Mouse (Mus musculus): ENCODE measurements around the gene Plekhg1. TPM values are rescaled to one million over a fixed set of nuclear protein-coding genes. Genes with fewer than 3 reads are reported as not detected.

Gene Plekhg1
- total and polyA plus RNA-seq, 3 experiments = 0.60 to 0.97 (median 0.68) TPM

- peaks cover 0 to 6% of the 10 kb centered on the region in 2 experiments; a peak in 1 of 4 replicates for H3K4me1 ChIP-seq (ENCODE audit: control insufficient read depth in 1 of 2, insufficient read depth in 2 of 2)
- dilution Hi-C loops (cut with MboI; ENCODE audit: extremely low pct_ligation_motif_present, extremely low pct_unique_long_range_greater_than_20kb, low sequenced_read_pairs) (no loop called here), in situ Hi-C loops (cut with MboI; ENCODE audit: low pct_ligation_motif_present, low pct_unique_long_range_greater_than_20kb, low sequenced_read_pairs) (no loop called here)
- no peak for DNase-seq (ENCODE audit: extremely low read depth)
- no peaks in the 10 kb centered on the region for H3K36me3 ChIP-seq (replicated peaks in 1 of 2; ENCODE audit: control insufficient read depth in 1 of 2, insufficient read depth in 1 of 2, low read length in 1 of 2)
- no peaks in the 10 kb centered on the region for H3K9me3 ChIP-seq (replicated peaks; ENCODE audit: low read length)
- H3K27me3 ChIP-seq (replicated peaks) = no peaks in the 10 kb centered on the region
- no peak for TF ChIP-seq ETS1 (conservative IDR thresholded peaks at IDR 0.05; ENCODE audit: low read depth, low read length)
- TF ChIP-seq E2F4 (IDR thresholded peaks at IDR 0.05; ENCODE audit: insufficient replicate concordance, low read depth, low read length) = no peak
- TF ChIP-seq CHD2 (IDR thresholded peaks at IDR 0.05; ENCODE audit: low read length) = no peak
- no peak for TF ChIP-seq TCF12 (IDR thresholded peaks at IDR 0.05; ENCODE audit: low read depth, low read length)
- no peak for TF ChIP-seq POLR2AphosphoS2 (IDR thresholded peaks at IDR 0.05; ENCODE audit: low read depth, low read length)
- TF ChIP-seq RCOR1 (conservative IDR thresholded peaks at IDR 0.05; ENCODE audit: low read depth, low read length) = no peak
- TF ChIP-seq MAX (IDR thresholded peaks at IDR 0.05; ENCODE audit: low read length) = no peak
- TF ChIP-seq ZKSCAN1 (IDR thresholded peaks at IDR 0.05; ENCODE audit: borderline replicate concordance, low read depth, low read length) = no peak
- TF ChIP-seq UBTF (IDR thresholded peaks at IDR 0.05; ENCODE audit: low read depth, low read length) = no peak
- TF ChIP-seq EP300 (IDR thresholded peaks at IDR 0.05; ENCODE audit: low read length) = no peak
- no peak for TF ChIP-seq PAX5 (IDR thresholded peaks at IDR 0.05; ENCODE audit: low read length)
- no peak for TF ChIP-seq USF1 (IDR thresholded peaks at IDR 0.05; ENCODE audit: low read depth, low read length)
- no peak for TF ChIP-seq SIN3A (IDR thresholded peaks at IDR 0.05; ENCODE audit: low read length)
- no peak for TF ChIP-seq ZMIZ1 (IDR thresholded peaks at IDR 0.05; ENCODE audit: low read depth, low read length)
- no peak overlapping the region for H3K9ac ChIP-seq (ENCODE audit: insufficient read depth, low read depth)
- no peak overlapping the region for H3K27ac ChIP-seq (ENCODE audit: insufficient read depth, low read depth)
- H3K79me2 ChIP-seq (replicated peaks; ENCODE audit: control insufficient read depth, extremely low read depth, insufficient read depth, poor library complexity, severe bottlenecking) = no peaks in the 10 kb centered on the region
- H3K4me3 ChIP-seq (replicated peaks in 1 of 3; ENCODE audit: low read depth in 2 of 3, low read length in 2 of 3, poor library complexity in 1 of 3) = no peak overlapping the region
- H3K4me2 ChIP-seq (ENCODE audit: insufficient read depth, low read depth, poor library complexity, severe bottlenecking) = no peak overlapping the region
Observed at GRCm38 (mm10) chr10:3839748-3840432, 99.7 kb downstream of the Plekhg1 start.

GRCm38 (mm10) chr10:3844430-3844829 is 104.3 kb downstream of the Plekhg1 start:
- H3K4me1 ChIP-seq (ENCODE audit: control insufficient read depth in 1 of 2, insufficient read depth in 2 of 2) = peaks cover 0 to 10% of the 10 kb centered on the region in 2 experiments; a peak in 1 of 4 replicates
- H3K9ac ChIP-seq (ENCODE audit: insufficient read depth, low read depth) = no peak overlapping the region
- no peak overlapping the region for H3K4me3 ChIP-seq (replicated peaks in 1 of 3; ENCODE audit: low read depth in 2 of 3, low read length in 2 of 3, poor library complexity in 1 of 3)
- no peak for DNase-seq (ENCODE audit: extremely low read depth)
- H3K9me3 ChIP-seq (replicated peaks; ENCODE audit: low read length) = peaks cover under 1% of the 10 kb centered on the region
- TF ChIP-seq BHLHE40 (IDR thresholded peaks at IDR 0.05; ENCODE audit: low read depth, low read length) = no peak
- no peak for TF ChIP-seq ZC3H11A (IDR thresholded peaks at IDR 0.05; ENCODE audit: low read depth, low read length)
- no peak for TF ChIP-seq TCF12 (IDR thresholded peaks at IDR 0.05; ENCODE audit: low read depth, low read length)
- no peak for TF ChIP-seq TBP (conservative IDR thresholded peaks at IDR 0.05; ENCODE audit: low read depth, low read length)
- TF ChIP-seq NELFE (IDR thresholded peaks at IDR 0.05; ENCODE audit: low read depth, low read length) = no peak
- no peak for TF ChIP-seq UBTF (IDR thresholded peaks at IDR 0.05; ENCODE audit: low read depth, low read length)
- TF ChIP-seq SIN3A (IDR thresholded peaks at IDR 0.05; ENCODE audit: low read length) = no peak
- no peak for TF ChIP-seq SMC3 (IDR thresholded peaks at IDR 0.05; ENCODE audit: low read depth, low read length)
- no peak for TF ChIP-seq MXI1 (IDR thresholded peaks at IDR 0.05; ENCODE audit: low read depth, low read length)
- dilution Hi-C loops (cut with MboI; ENCODE audit: extremely low pct_ligation_motif_present, extremely low pct_unique_long_range_greater_than_20kb, low sequenced_read_pairs) = no loop called here
- no peak overlapping the region for H3K4me2 ChIP-seq (ENCODE audit: insufficient read depth, low read depth, poor library complexity, severe bottlenecking)
- no peak overlapping the region for H3K27ac ChIP-seq (ENCODE audit: insufficient read depth, low read depth)
- H3K27me3 ChIP-seq (replicated peaks) = no peaks in the 10 kb centered on the region
- no peaks in the 10 kb centered on the region for H3K79me2 ChIP-seq (replicated peaks; ENCODE audit: control insufficient read depth, extremely low read depth, insufficient read depth, poor library complexity, severe bottlenecking)
- in situ Hi-C loops (cut with MboI; ENCODE audit: low pct_ligation_motif_present, low pct_unique_long_range_greater_than_20kb, low sequenced_read_pairs) = no loop called here
- no peaks in the 10 kb centered on the region for H3K36me3 ChIP-seq (replicated peaks in 1 of 2; ENCODE audit: control insufficient read depth in 1 of 2, insufficient read depth in 1 of 2, low read length in 1 of 2)
